20 mouse cellular contexts compared by ENCODE assay signal in the genomic region with DNA sequence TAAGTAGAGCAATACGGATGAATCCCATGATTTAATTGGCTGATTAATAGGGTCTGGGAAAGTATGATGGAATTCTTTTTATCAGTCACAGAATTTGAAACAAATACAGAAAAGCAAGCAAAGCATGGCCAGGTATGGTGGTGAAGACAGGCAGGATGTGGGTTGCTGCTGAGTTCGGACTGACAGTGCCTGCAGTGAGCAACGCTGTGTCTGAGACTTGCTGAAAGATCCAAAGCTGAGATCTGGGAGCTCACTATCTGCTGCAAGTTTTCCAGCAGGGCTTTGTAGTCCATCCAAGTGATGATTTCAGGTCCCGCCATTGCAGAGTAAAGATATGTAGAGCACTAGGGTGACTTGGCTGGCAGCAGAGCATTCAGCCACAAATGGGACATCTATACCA.
DNase-seq lines count a peak whose midpoint lies in the region; ATAC-seq and TF ChIP-seq lines count a peak whose summit lies in the region.
"Had no signal": no experiment of that assay in that cellular context is flagged by ENCODE, and none has a peak within 500 bp of the region (broad histone marks: within the 10 kb centered on the region; RNA-seq: fewer than 3 reads in every experiment).

No protein-coding gene starts in this region.

- no peaks in the 10 kb centered on the region for H3K36me3 ChIP-seq in forebrain, embryonic 14.5 days (ENCODE audit: control insufficient read depth, insufficient read depth, low read length)
- no peaks in the 10 kb centered on the region for H3K36me3 ChIP-seq in hindbrain, embryonic 14.5 days (replicated peaks; ENCODE audit: control insufficient read depth, insufficient read depth)
- H3K36me3 ChIP-seq: embryonic facial prominence, embryonic 10.5 days; forebrain, embryonic 10.5 days; heart, embryonic 12.5 days; hindbrain, embryonic 10.5 days; intestine, embryonic 15.5 days had no signal

- ATAC-seq in activated CD4-positive, CD25-positive, alpha-beta regulatory T cell, adult 4 months, result peak; percentile 86
- no peak for ATAC-seq in forebrain, embryonic 14.5 days
- no peak for ATAC-seq in hindbrain, embryonic 14.5 days (ENCODE audit: low FRiP score)
- ATAC-seq: forebrain, embryonic 16.5 days; hindbrain, embryonic 16.5 days; intestine, embryonic 15.5 days had no signal

- no peaks in the 10 kb centered on the region for H3K9me3 ChIP-seq in forebrain, embryonic 14.5 days (replicated peaks; ENCODE audit: control insufficient read depth, low read length)
- no peaks in the 10 kb centered on the region for H3K9me3 ChIP-seq in hindbrain, embryonic 14.5 days (ENCODE audit: control insufficient read depth, low read length)
- H3K9me3 ChIP-seq: embryonic facial prominence, embryonic 10.5 days; forebrain, embryonic 10.5 days; heart, embryonic 12.5 days; hindbrain, embryonic 10.5 days; intestine, embryonic 15.5 days had no signal

- 91% methylated on average over 4 of the region's 4 CpGs for WGBS in forebrain, embryonic 14.5 days
- 86% methylated on average over 4 of the region's 4 CpGs for WGBS in hindbrain, embryonic 14.5 days

- peak; percentile 50 for DNase-seq in CD4-positive, CD25-positive, alpha-beta regulatory T cell, adult 2 months (ENCODE audit: low read depth, low spot score)
- peak; percentile 6 to 11 for DNase-seq in natural killer cell, adult 2 months (ENCODE audit: low spot score in 2 of 2)
- DNase-seq in thymus, postnatal 25 days, result peak; percentile 44
- no peak for DNase-seq in forebrain, embryonic 14.5 days (ENCODE audit: low spot score)
- DNase-seq in layer of hippocampus, adult 2 months (ENCODE audit: low spot score in 2 of 2), result no peak
- no peak for DNase-seq in hindbrain, embryonic 14.5 days (ENCODE audit: low spot score)
- no peak for DNase-seq in left cerebral cortex, adult 8-10 months (ENCODE audit: low spot score in 2 of 2)
- DNase-seq: adrenal gland, adult 8-10 months; adrenal gland, postnatal 36 days; cerebellum, adult 2 months; cerebellum, postnatal 10 days; gastrocnemius, postnatal 25 days had no signal

- H3K27ac ChIP-seq in forebrain, embryonic 14.5 days (ENCODE audit: low read depth, low read length), result no peak overlapping the region
- no peak overlapping the region for H3K27ac ChIP-seq in layer of hippocampus, adult 2 months
- no peak overlapping the region for H3K27ac ChIP-seq in hindbrain, embryonic 14.5 days
- H3K27ac ChIP-seq: embryonic facial prominence, embryonic 10.5 days; forebrain, embryonic 10.5 days; hindbrain, embryonic 10.5 days; intestine, embryonic 15.5 days had no signal

- no peak overlapping the region for H3K9ac ChIP-seq in forebrain, embryonic 14.5 days (ENCODE audit: low read length)
- no peak overlapping the region for H3K9ac ChIP-seq in hindbrain, embryonic 14.5 days
- H3K9ac ChIP-seq: heart, embryonic 12.5 days; intestine, embryonic 15.5 days had no signal

- H3K4me1 ChIP-seq in forebrain, embryonic 14.5 days (ENCODE audit: control insufficient read depth, insufficient read depth, low read length), result no peaks in the 10 kb centered on the region
- no peaks in the 10 kb centered on the region for H3K4me1 ChIP-seq in hindbrain, embryonic 14.5 days (replicated peaks; ENCODE audit: control insufficient read depth, insufficient read depth, low read length)
- H3K4me1 ChIP-seq: embryonic facial prominence, embryonic 10.5 days; forebrain, embryonic 10.5 days; heart, embryonic 12.5 days; hindbrain, embryonic 10.5 days; intestine, embryonic 15.5 days had no signal

- H3K4me2 ChIP-seq in forebrain, embryonic 14.5 days (ENCODE audit: low read length), result no peak overlapping the region
- no peak overlapping the region for H3K4me2 ChIP-seq in hindbrain, embryonic 14.5 days (replicated peaks)
- H3K4me2 ChIP-seq: heart, embryonic 12.5 days; intestine, embryonic 15.5 days had no signal

- TF ChIP-seq CTCF in layer of hippocampus, adult 2 months (conservative IDR thresholded peaks at IDR 0.05), result no peak

- no peaks in the 10 kb centered on the region for H3K27me3 ChIP-seq in forebrain, embryonic 14.5 days (replicated peaks; ENCODE audit: control insufficient read depth, insufficient read depth, low read length)
- no peaks in the 10 kb centered on the region for H3K27me3 ChIP-seq in hindbrain, embryonic 14.5 days (ENCODE audit: control insufficient read depth, insufficient read depth, low read length)
- H3K27me3 ChIP-seq: heart, embryonic 12.5 days; intestine, embryonic 15.5 days had no signal

- no peak overlapping the region for H3K4me3 ChIP-seq in forebrain, embryonic 14.5 days (ENCODE audit: low read depth, low read length)
- no peak overlapping the region for H3K4me3 ChIP-seq in layer of hippocampus, adult 2 months
- H3K4me3 ChIP-seq in hindbrain, embryonic 14.5 days (replicated peaks; ENCODE audit: low read length), result no peak overlapping the region
- H3K4me3 ChIP-seq: embryonic facial prominence, embryonic 10.5 days; forebrain, embryonic 10.5 days; heart, embryonic 12.5 days; hindbrain, embryonic 10.5 days; intestine, embryonic 15.5 days had no signal

Comparison
In these comparisons a context has a peak if more than half of its experiments do, and no peak if none do; other contexts are left out.
1. DNase-seq: peak in CD4-positive, CD25-positive, alpha-beta regulatory T cell, adult 2 months (single experiment), natural killer cell, adult 2 months (2 of 2) and thymus, postnatal 25 days (single experiment); none in forebrain, embryonic 14.5 days (single experiment), layer of hippocampus, adult 2 months (0 of 2), hindbrain, embryonic 14.5 days (single experiment) and left cerebral cortex, adult 8-10 months (0 of 2).